Mouse (Mus musculus) adrenal gland, adult 10 weeks (tissue): ENCODE results near the gene Araf. TPM values are rescaled to one million over a fixed set of nuclear protein-coding genes. Genes with fewer than 3 reads are reported as not detected.

Experiments
- polyA plus RNA-seq: library from polyadenylated mRNA; stranded (reverse); fragments of 350-450 nt; fragmentation: Illumina TruSeq; extraction: RNeasy Lipid Tissue Mini Kit (QIAGEN cat#74804); gene quantifications from one replicate; pipeline ENCODE4 v1.2.3, GENCODE M21; 2014; ENCODE audit warnings: low read depth, low replicate concordance

The Araf gene
- polyA plus RNA-seq: 136 TPM

DNA sequence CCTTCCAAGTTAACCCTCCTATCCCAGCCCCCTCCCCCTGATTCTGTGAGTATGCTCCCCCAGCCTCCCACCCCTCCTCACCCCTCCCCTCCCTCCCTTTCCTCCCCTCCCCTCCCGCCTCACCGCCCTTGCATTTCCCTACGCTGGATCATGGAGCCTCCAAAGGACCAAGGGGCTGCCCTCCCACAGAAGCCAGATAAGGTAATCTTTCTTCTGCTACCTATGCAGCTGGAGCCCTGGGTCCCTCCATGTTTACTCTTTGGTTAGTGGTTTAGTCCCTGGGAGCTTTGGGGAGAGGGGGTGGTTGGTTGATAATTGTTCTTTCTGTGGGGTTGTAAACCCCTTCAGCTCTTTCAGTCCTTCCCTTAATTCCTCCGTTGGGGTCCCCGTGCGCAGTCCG, at the start of gene Araf:
Gene Araf (plus strand): TSS at position 134 of the 400 bp plus-strand sequence.

DNA sequence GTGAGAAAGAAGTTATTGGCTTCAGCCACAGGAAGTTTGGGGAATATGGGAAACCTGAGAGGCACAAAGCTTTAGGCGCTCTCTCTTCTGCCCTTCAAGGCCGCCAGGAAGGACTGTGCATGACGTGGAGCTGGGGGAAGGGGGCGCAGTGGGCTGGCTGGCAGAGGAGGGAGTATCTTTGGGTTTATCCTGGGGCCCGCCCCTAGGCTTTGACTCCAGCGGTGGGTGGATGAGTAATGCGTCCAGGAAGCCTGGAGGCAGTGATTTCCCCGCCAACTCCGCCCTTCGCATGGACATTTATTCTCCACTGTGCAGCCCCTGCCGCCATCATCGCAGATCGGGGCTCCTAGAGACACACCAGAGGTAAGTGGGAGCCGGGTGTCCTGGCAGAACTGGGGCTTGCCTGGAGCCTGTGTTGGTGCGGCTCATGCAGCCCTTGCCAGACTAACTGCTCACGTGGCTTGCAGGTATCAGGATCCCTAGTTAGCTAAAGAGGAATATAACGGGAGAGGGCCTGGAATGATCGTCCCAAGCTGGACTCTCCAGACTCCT, 72.4 kb downstream of the Araf start, which contains the start of gene Timp1:
Gene Timp1 (plus strand): TSS at position 205 of the 552 bp plus-strand sequence.

Other genes starting within 250 kb of the Araf start
- gene Rgn, start 248.0 kb upstream of the Araf start, polyA plus RNA-seq: 8.8 TPM
- gene Rbm10, start 180.3 kb upstream of the Araf start, polyA plus RNA-seq: 6.1 TPM
- 48.1 TPM for gene Ndufb11, start 180.2 kb upstream of the Araf start, polyA plus RNA-seq
- 233 TPM for gene Uba1, start 139.5 kb upstream of the Araf start, polyA plus RNA-seq
- gene Cdk16, start 109.9 kb upstream of the Araf start, polyA plus RNA-seq: 38.8 TPM
- gene Usp11, start 93.9 kb upstream of the Araf start, polyA plus RNA-seq: 11.5 TPM
- gene Timp1, start 72.4 kb downstream of the Araf start, polyA plus RNA-seq: 7.8 TPM
- 12.4 TPM for gene Syn1, start 123.2 kb downstream of the Araf start, polyA plus RNA-seq
- not detected for gene Cfp, start 133.7 kb downstream of the Araf start, polyA plus RNA-seq
- gene Elk1, start 152.8 kb downstream of the Araf start, polyA plus RNA-seq: 16.3 TPM
- 28.1 TPM for gene Uxt, start 164.2 kb downstream of the Araf start, polyA plus RNA-seq